Mouse (Mus musculus): ENCODE data around the gene Clcn7.

DNA sequence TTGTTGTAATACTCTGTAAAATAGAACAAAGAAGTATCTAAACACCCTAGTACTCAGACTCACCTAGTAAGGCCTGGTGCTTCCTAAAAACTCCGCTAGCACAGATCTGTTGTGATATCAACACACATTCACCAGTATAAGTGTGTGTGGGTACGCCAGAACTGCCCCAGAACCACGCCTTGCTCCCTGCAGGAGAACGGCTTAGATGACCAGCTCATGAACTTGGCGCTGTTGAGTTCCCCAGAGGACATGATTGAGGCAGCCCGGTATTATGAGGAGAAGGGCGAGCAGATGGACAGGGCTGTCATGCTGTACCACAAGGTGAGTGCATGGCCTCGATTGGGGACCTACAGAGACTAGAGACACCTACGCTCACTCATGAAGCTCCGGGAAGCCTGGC is 42.7 kb upstream of the Clcn7 start:
- TF ChIP-seq POLR2AphosphoS2 (IDR thresholded peaks at IDR 0.05; ENCODE audit: insufficient read length, low read depth) (no peak), MAX (IDR thresholded peaks at IDR 0.05; ENCODE audit: low read depth) (no peak), POLR2A (IDR thresholded peaks at IDR 0.05; ENCODE audit: insufficient read length, low read depth) (no peak), TCF3 (IDR thresholded peaks at IDR 0.05; ENCODE audit: insufficient read length, low read depth) (no peak), USF1 (IDR thresholded peaks at IDR 0.05; ENCODE audit: low read depth) (no peak), CEBPB (IDR thresholded peaks at IDR 0.05; ENCODE audit: insufficient read depth, poor library complexity, severe bottlenecking) (no peak), E2F4 (IDR thresholded peaks at IDR 0.05; ENCODE audit: insufficient read depth) (no peak), TCF12 (IDR thresholded peaks at IDR 0.05; ENCODE audit: insufficient read depth, poor library complexity, severe bottlenecking) (no peak), MYOD1 (IDR thresholded peaks at IDR 0.05; ENCODE audit: control insufficient read depth in 1 of 3, insufficient read length in 2 of 3, low read depth in 2 of 3) (no peak), REST (IDR thresholded peaks at IDR 0.05; ENCODE audit: insufficient read depth, insufficient read length) (no peak), SRF (IDR thresholded peaks at IDR 0.05; ENCODE audit: control insufficient read depth, insufficient read length, low read depth) (no peak), MYOG (IDR thresholded peaks at IDR 0.05; ENCODE audit: control insufficient read depth in 1 of 3, insufficient read depth in 1 of 3, insufficient read length in 2 of 3, low read depth in 2 of 3) (no peak)
